Mouse (Mus musculus): ENCODE data around the gene Rdh1.

- TF ChIP-seq EP300 (optimal IDR thresholded peaks at IDR 0.05) (no peak), CTCF (IDR thresholded peaks at IDR 0.05; ENCODE audit: low read depth) (no peak)
Observed at GRCm38 (mm10) chr10:127712736-127713135, 46.8 kb upstream of the Rdh1 start.
